Comparison of ENCODE assay signal across 22 mouse cellular contexts in genomic region chr4:57732351-57732750, GRCm38 (mm10). TPM values are rescaled to one million over a fixed set of nuclear protein-coding genes. Genes with fewer than 3 reads are reported as not detected.
DNase-seq lines count a peak whose midpoint lies in the region; ATAC-seq and TF ChIP-seq lines count a peak whose summit lies in the region.
"Had no signal": no experiment of that assay in that cellular context is flagged by ENCODE, and none has a peak within 500 bp of the region (broad histone marks: within the 10 kb centered on the region; RNA-seq: fewer than 3 reads in every experiment).

No protein-coding gene starts in this region.

- H3K9me3 ChIP-seq in kidney, embryonic 14.5 days (ENCODE audit: control insufficient read depth, low read length), result no peaks in the 10 kb centered on the region
- no peaks in the 10 kb centered on the region for H3K9me3 ChIP-seq in CH12.LX (replicated peaks; ENCODE audit: low read length)
- H3K9me3 ChIP-seq in midbrain, embryonic 14.5 days (ENCODE audit: control insufficient read depth, low read length), result no peaks in the 10 kb centered on the region
- H3K9me3 ChIP-seq: forebrain, embryonic 10.5 days; forebrain, embryonic 13.5 days; hindbrain, embryonic 12.5 days; hindbrain, embryonic 15.5 days had no signal

- no peak for ATAC-seq in kidney, embryonic 14.5 days (ENCODE audit: low FRiP score, low TSS enrichment)
- no peak for ATAC-seq in midbrain, embryonic 14.5 days (ENCODE audit: low FRiP score, low TSS enrichment)
- ATAC-seq: forebrain, embryonic 13.5 days; forebrain, embryonic 16.5 days had no signal

- in situ Hi-C loops in CH12.LX (cut with MboI; ENCODE audit: low pct_ligation_motif_present, low pct_unique_long_range_greater_than_20kb, low sequenced_read_pairs), result no loop called here

- no peak for TF ChIP-seq POLR2A in CH12.LX (IDR thresholded peaks at IDR 0.05; ENCODE audit: low read depth, low read length)

- H3K36me3 ChIP-seq in kidney, embryonic 14.5 days (ENCODE audit: control insufficient read depth, insufficient read depth, low read length), result no peaks in the 10 kb centered on the region
- no peaks in the 10 kb centered on the region for H3K36me3 ChIP-seq in CH12.LX (replicated peaks in 1 of 2; ENCODE audit: control insufficient read depth in 1 of 2, insufficient read depth in 1 of 2, low read length in 1 of 2)
- H3K36me3 ChIP-seq in midbrain, embryonic 14.5 days (ENCODE audit: control insufficient read depth, insufficient read depth, low read length), result no peaks in the 10 kb centered on the region
- H3K36me3 ChIP-seq: forebrain, embryonic 10.5 days; hindbrain, embryonic 12.5 days; hindbrain, embryonic 15.5 days had no signal

- no peaks in the 10 kb centered on the region for H3K27me3 ChIP-seq in kidney, embryonic 14.5 days (ENCODE audit: control insufficient read depth, insufficient read depth, low read length)
- H3K27me3 ChIP-seq in CH12.LX (replicated peaks), result no peaks in the 10 kb centered on the region
- no peaks in the 10 kb centered on the region for H3K27me3 ChIP-seq in midbrain, embryonic 14.5 days (ENCODE audit: control insufficient read depth, insufficient read depth, low read length)
- H3K27me3 ChIP-seq: forebrain, embryonic 13.5 days; hindbrain, embryonic 12.5 days; hindbrain, embryonic 15.5 days had no signal

- DNase-seq in kidney, adult 11 months, result peak; percentile 76
- DNase-seq in CH12.LX (ENCODE audit: extremely low read depth), result no peak
- peak; percentile 54 for DNase-seq in kidney, postnatal 10 days
- peak; percentile 74 to 83 for DNase-seq in kidney, postnatal 36 days
- DNase-seq in spleen, adult 18-20 months, result no peak
- no peak for DNase-seq in midbrain, embryonic 14.5 days
- no peak for DNase-seq in B cell, adult 2 months
- DNase-seq: adrenal gland, postnatal 10 days; adrenal gland, postnatal 36 days; cerebellum, adult 18-20 months; cerebellum, adult 9-10 months; cerebellum, postnatal 14 days; gastrocnemius, adult 2 months; gastrocnemius, postnatal 14 days; heart, adult 11 months had no signal

- WGBS in kidney, embryonic 14.5 days, result 88% methylated on average over 5 of the region's 5 CpGs
- WGBS in midbrain, embryonic 14.5 days, result 87% methylated on average over 5 of the region's 5 CpGs

- TF ChIP-seq RAD21 in CH12.LX (IDR thresholded peaks at IDR 0.05; ENCODE audit: low read depth, low read length), result no peak; the same call in none of the 2 replicates

- no peak overlapping the region for H3K4me2 ChIP-seq in kidney, embryonic 14.5 days (replicated peaks; ENCODE audit: low read depth, low read length)
- no peak overlapping the region for H3K4me2 ChIP-seq in CH12.LX (ENCODE audit: insufficient read depth, low read depth, poor library complexity, severe bottlenecking)
- no peak overlapping the region for H3K4me2 ChIP-seq in midbrain, embryonic 14.5 days (ENCODE audit: low read length)
- H3K4me2 ChIP-seq: forebrain, embryonic 13.5 days; heart, embryonic 11.5 days; hindbrain, embryonic 12.5 days; hindbrain, embryonic 15.5 days had no signal

- dilution Hi-C loops in CH12.LX (cut with MboI; ENCODE audit: extremely low pct_ligation_motif_present, extremely low pct_unique_long_range_greater_than_20kb, low sequenced_read_pairs), result no loop called here

- H3K4me3 ChIP-seq in kidney, embryonic 14.5 days (ENCODE audit: low read length), result no peak overlapping the region
- H3K4me3 ChIP-seq in CH12.LX (replicated peaks in 1 of 3; ENCODE audit: low read depth in 2 of 3, low read length in 2 of 3, poor library complexity in 1 of 3), result no peak overlapping the region
- H3K4me3 ChIP-seq in midbrain, embryonic 14.5 days (replicated peaks; ENCODE audit: low read depth, low read length), result no peak overlapping the region
- H3K4me3 ChIP-seq: forebrain, embryonic 10.5 days; forebrain, embryonic 13.5 days; gastrocnemius, adult 2 months; hindbrain, embryonic 12.5 days; hindbrain, embryonic 15.5 days had no signal

- no peak overlapping the region for H3K27ac ChIP-seq in kidney, embryonic 14.5 days (ENCODE audit: low read depth, low read length)
- no peak overlapping the region for H3K27ac ChIP-seq in CH12.LX (ENCODE audit: insufficient read depth, low read depth)
- H3K27ac ChIP-seq in midbrain, embryonic 14.5 days (replicated peaks; ENCODE audit: low read depth, low read length), result no peak overlapping the region
- H3K27ac ChIP-seq: forebrain, embryonic 10.5 days; forebrain, embryonic 13.5 days; gastrocnemius, adult 2 months; hindbrain, embryonic 12.5 days; hindbrain, embryonic 15.5 days had no signal

- H3K79me2 ChIP-seq in CH12.LX (replicated peaks; ENCODE audit: control insufficient read depth, extremely low read depth, insufficient read depth, poor library complexity, severe bottlenecking), result no peaks in the 10 kb centered on the region

- TF ChIP-seq EP300 in CH12.LX (IDR thresholded peaks at IDR 0.05; ENCODE audit: low read length), result no peak

- H3K4me1 ChIP-seq in kidney, embryonic 14.5 days (ENCODE audit: control insufficient read depth, insufficient read depth, low read length), result no peaks in the 10 kb centered on the region
- peaks cover 9 to 36% of the 10 kb centered on the region in 2 experiments for H3K4me1 ChIP-seq in CH12.LX (ENCODE audit: control insufficient read depth in 1 of 2, insufficient read depth in 2 of 2)
- no peaks in the 10 kb centered on the region for H3K4me1 ChIP-seq in midbrain, embryonic 14.5 days (ENCODE audit: control insufficient read depth, insufficient read depth, low read length)
- H3K4me1 ChIP-seq: forebrain, embryonic 10.5 days; forebrain, embryonic 13.5 days; hindbrain, embryonic 12.5 days; hindbrain, embryonic 15.5 days had no signal

- H3K9ac ChIP-seq in kidney, embryonic 14.5 days (ENCODE audit: low read depth, low read length), result no peak overlapping the region
- H3K9ac ChIP-seq in CH12.LX (ENCODE audit: insufficient read depth, low read depth), result no peak overlapping the region
- no peak overlapping the region for H3K9ac ChIP-seq in midbrain, embryonic 14.5 days (replicated peaks; ENCODE audit: low read length)
- H3K9ac ChIP-seq: forebrain, embryonic 13.5 days; hindbrain, embryonic 12.5 days; hindbrain, embryonic 15.5 days had no signal

- TF ChIP-seq CTCF in CH12.LX (conservative IDR thresholded peaks at IDR 0.05 in 1 of 2, IDR thresholded peaks at IDR 0.05 in 1 of 2; ENCODE audit: low read depth in 2 of 2, low read length in 2 of 2), result peak in 1 of 2 experiments; percentile 6; a peak in 1 of 4 replicates

TF ChIP-seq in CH12.LX, 34 proteins besides CTCF, POLR2A, EP300 and RAD21:
- TF ChIP-seq SMC3 (IDR thresholded peaks at IDR 0.05; ENCODE audit: low read depth, low read length), result peak; percentile 16; the same call in 1 of the 2 replicates
- no peak for TF ChIP-seq MAX (IDR thresholded peaks at IDR 0.05; ENCODE audit: low read length)

RNA-seq across cellular contexts. Expression of gene Akap2, which starts 14.9 kb away (rescaled TPM):
- polyA plus RNA-seq in kidney, embryonic 14.5 days (2014; fragmentation: Nextera tagmentation; extraction: Ambion mirVana), result 17.1 and 24.0 TPM in 2 replicates
- total RNA-seq in CH12.LX (2012; rRNA removed) (0.17 and 0.25 TPM in 2 replicates), CH12.LX (2014; rRNA removed) (0.04 TPM in 1 of 2 replicates, not detected in the other)
- 0.40 TPM in 1 of 2 replicates, not detected in the other for polyA plus RNA-seq in CH12.LX (2012; ENCODE audit: insufficient read length, low read depth)
- 6.6 and 10.6 TPM in 2 replicates for polyA plus RNA-seq in midbrain, embryonic 14.5 days (2014; fragmentation: Nextera tagmentation; extraction: Ambion mirVana)

Comparison
In these comparisons a context has a peak if more than half of its experiments do, and no peak if none do; other contexts are left out.
1. DNase-seq: peak in kidney, adult 11 months (single experiment), kidney, postnatal 10 days (single experiment) and kidney, postnatal 36 days (2 of 2); none in CH12.LX (single experiment), spleen, adult 18-20 months (0 of 2), midbrain, embryonic 14.5 days (single experiment) and B cell, adult 2 months (0 of 2).